Mouse (Mus musculus) bone marrow, adult 2 months (tissue): ENCODE data around the gene Myh4.

Experiments used
- CTCF ChIP-seq: fragments of 200-500 bp; IDR thresholded peaks from 2 replicates; pipeline ENCODE4 v1.5.1; 2011; ENCODE audit warnings: low read length, control low read depth; ENCODE audit not compliant: control insufficient read depth, insufficient read depth
- POLR2A ChIP-seq: fragments of 200-500 bp; IDR thresholded peaks from 2 replicates; pipeline ENCODE4 v1.6.1; 2011; ENCODE audit warnings: low read depth, mild to moderate bottlenecking, control low read depth, low read length, borderline replicate concordance; ENCODE audit not compliant: control insufficient read depth

DNA sequence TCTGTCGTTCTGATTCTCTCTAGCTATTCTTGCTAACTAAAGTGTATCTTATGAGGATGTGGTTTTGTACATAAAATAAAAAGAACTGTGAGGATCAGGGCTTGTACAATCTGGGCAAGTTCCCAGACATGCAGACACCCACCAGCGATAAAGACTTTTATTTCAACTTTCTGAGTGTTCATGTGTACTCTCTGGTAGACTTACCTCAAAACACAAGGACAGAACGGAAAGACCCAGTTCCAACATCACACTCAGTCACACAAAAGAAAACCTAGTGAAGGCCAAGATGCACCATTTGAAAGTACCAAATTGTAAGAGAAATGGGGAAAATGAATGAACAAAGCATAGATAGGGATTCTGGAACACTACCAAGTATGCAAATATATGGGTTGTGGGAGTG, 9.1 kb upstream of the Myh4 start:
- no peak for TF ChIP-seq POLR2A
- no peak for TF ChIP-seq CTCF
